Mouse (Mus musculus) ES-E14 (cell line): ENCODE measurements around the gene Stard3. TPM values are rescaled to one million over a fixed set of nuclear protein-coding genes. Genes with fewer than 3 reads are reported as not detected.

Experiments used
- DNase-seq: peaks from one replicate; pipeline ENCODE4 v3.0.0-alpha.2; 2013; ENCODE audit warnings: low read depth, low spot score
- H3K27ac ChIP-seq: 2 replicates; pipeline ENCODE4 v1.5.1; 2012; ENCODE audit warnings: low read depth, mild to moderate bottlenecking, low read length, moderate library complexity, mixed read lengths; ENCODE audit not compliant: poor library complexity, insufficient read depth, severe bottlenecking
- H3K36me3 ChIP-seq: 2 replicates; pipeline ENCODE4 v1.6.1; 2012; ENCODE audit warnings: mild to moderate bottlenecking, low read length, moderate library complexity, mixed read lengths; ENCODE audit not compliant: control insufficient read depth, poor library complexity, insufficient read depth, severe bottlenecking
- H3K4me1 ChIP-seq, 2 experiments: fragments of 150-350 bp in 1 of 2; sonication (generic) in 1 of 2; 2 replicates each; pipeline ENCODE4 v1.6.1; 2012; ENCODE audit warnings: low read length in 2 of 2, mild to moderate bottlenecking in 1 of 2, mixed read lengths in 1 of 2; ENCODE audit not compliant: control insufficient read depth in 2 of 2, insufficient read depth in 2 of 2, poor library complexity in 1 of 2
- H3K4me3 ChIP-seq, 2 experiments: fragments of 150-350 bp in 1 of 2; sonication (generic) in 1 of 2; 2 replicates each; pipeline ENCODE4 v1.5.1; 2012; ENCODE audit warnings: low read length in 2 of 2, low read depth in 1 of 2, mild to moderate bottlenecking in 1 of 2, mixed read lengths in 1 of 2; ENCODE audit not compliant: insufficient read depth in 1 of 2, poor library complexity in 1 of 2, severe bottlenecking in 1 of 2
- H3K9ac ChIP-seq: 2 replicates; pipeline ENCODE4 v1.6.1; 2012; ENCODE audit warnings: low read depth, mild to moderate bottlenecking, low read length, mixed read lengths; ENCODE audit not compliant: poor library complexity, insufficient read depth, severe bottlenecking
- H3K9me3 ChIP-seq: fragments of 150-350 bp; sonication (generic); 2 replicates; pipeline ENCODE4 v1.6.1; 2012; ENCODE audit warnings: low read depth, mild to moderate bottlenecking, low read length; ENCODE audit not compliant: control insufficient read depth, insufficient read depth
- CHD2 ChIP-seq: IDR thresholded peaks from 2 replicates; pipeline ENCODE4 v1.6.1; 2014; ENCODE audit warnings: mild to moderate bottlenecking, low read depth, low read length, inconsistent platforms
- HCFC1 ChIP-seq: IDR thresholded peaks from 2 replicates; pipeline ENCODE4 v1.6.1; 2012; ENCODE audit warnings: low read length, inconsistent platforms, borderline replicate concordance; ENCODE audit not compliant: insufficient read depth
- MAFK ChIP-seq: IDR thresholded peaks from 2 replicates; pipeline ENCODE4 v1.6.1; 2014; ENCODE audit warnings: mild to moderate bottlenecking, low read depth, low read length, inconsistent platforms; ENCODE audit not compliant: insufficient read depth
- ZC3H11A ChIP-seq: IDR thresholded peaks from 2 replicates; pipeline ENCODE4 v1.6.1; 2012; ENCODE audit warnings: low read depth, mild to moderate bottlenecking, inconsistent platforms, low read length, borderline replicate concordance
- ZNF384 ChIP-seq: IDR thresholded peaks from 2 replicates; pipeline ENCODE4 v1.6.1; 2012; ENCODE audit warnings: low read depth, low read length, inconsistent platforms
- in situ Hi-C, 2 experiments: fragments of 600-800 bp; cut with MboI; formaldehyde crosslinking; loops; one replicate each; pipeline ENCODE4 v1.15.1; 2025; ENCODE audit warnings: low sequenced_read_pairs in 2 of 2, inconsistent platforms in 1 of 2; ENCODE audit not compliant: unreplicated experiment in 2 of 2
- total RNA-seq: library from RNA; depleted of rRNA; stranded (reverse); fragments of 300-350 nt; gene quantifications from 2 replicates; pipeline ENCODE4 v1.2.3, GENCODE M21; 2012

Stard3 gene
- total RNA-seq, 1 experiment: 40.2 TPM

- Histone ChIP-seq H3K36me3 (peaks cover 14% of the 10 kb centered on the region; the same call in 1 of the 2 replicates), H3K9ac (no peak within 1 kb of the TSS), H3K4me1 (peaks cover 0 to 8% of the 10 kb centered on the region in 2 experiments; a peak in 1 of 4 replicates), H3K27ac (no peak within 1 kb of the TSS), H3K4me3 (peak within 1 kb of the TSS; percentile 33 to 35; a peak in 2 of 4 replicates), H3K9me3 (no peaks in the 10 kb centered on the region)
- TF ChIP-seq ZNF384 (no peak), CHD2 (no peak), HCFC1 (no peak), ZC3H11A (no peak), MAFK (no peak)
- in situ Hi-C loops: no loop called here
- DNase-seq: no peak
These were observed 25.3 kb downstream of the Stard3 start, which contains the start of gene Tcap for GRCm38 (mm10) chr11:98383261-98384030. Gene Tcap, plus strand, starts transcription at chr11:98383811.

GRCm38 (mm10) chr11:98384216-98384615 lies 26.0 kb downstream of the Stard3 start:
- no peaks in the 10 kb centered on the region for H3K9me3 ChIP-seq
- peak overlapping the region; percentile 33 to 35; a peak in 2 of 4 replicates for H3K4me3 ChIP-seq
- no peak for DNase-seq
- H3K27ac ChIP-seq: no peak overlapping the region
- in situ Hi-C loops: no loop called here
- peaks cover 0 to 10% of the 10 kb centered on the region in 2 experiments; a peak in 1 of 4 replicates for H3K4me1 ChIP-seq
- peaks cover 6% of the 10 kb centered on the region; the same call in 1 of the 2 replicates for H3K36me3 ChIP-seq
- no peak overlapping the region for H3K9ac ChIP-seq
- TF ChIP-seq CHD2: no peak
- TF ChIP-seq ZNF384: no peak
- no peak for TF ChIP-seq MAFK
- no peak for TF ChIP-seq HCFC1
- TF ChIP-seq ZC3H11A: no peak

GRCm38 (mm10) chr11:98384721-98385637 lies 26.8 kb downstream of the Stard3 start:
- no peak for DNase-seq
- no peak for TF ChIP-seq ZNF384
- TF ChIP-seq CHD2: no peak
- no peak for TF ChIP-seq MAFK
- no peak for TF ChIP-seq ZC3H11A
- TF ChIP-seq HCFC1: no peak
- peak overlapping the region in 1 of 2 experiments; percentile 35; a peak in 1 of 4 replicates for H3K4me3 ChIP-seq
- H3K9me3 ChIP-seq: no peaks in the 10 kb centered on the region
- H3K36me3 ChIP-seq: peaks cover under 1% of the 10 kb centered on the region; the same call in 1 of the 2 replicates
- no peak overlapping the region for H3K27ac ChIP-seq
- in situ Hi-C loops: no loop called here
- H3K9ac ChIP-seq: no peak overlapping the region
- peaks cover 0 to 13% of the 10 kb centered on the region in 2 experiments; a peak in 1 of 4 replicates for H3K4me1 ChIP-seq

- Histone ChIP-seq H3K9me3 (no peaks in the 10 kb centered on the region), H3K4me1 (peaks cover 0 to 15% of the 10 kb centered on the region in 2 experiments; a peak in 1 of 4 replicates), H3K27ac (no peak within 1 kb of the TSS), H3K4me3 (peak within 1 kb of the TSS in 1 of 2 experiments; percentile 33; a peak in 1 of 4 replicates), H3K9ac (0 out of 2 replicates have a peak within 1 kb of the TSS, but pooled peaks have one; percentile 13), H3K36me3 (no peaks in the 10 kb centered on the region)
- in situ Hi-C loops: no loop called here
- TF ChIP-seq ZC3H11A: no peak
- TF ChIP-seq CHD2: no peak
- TF ChIP-seq ZNF384: no peak
- no peak for TF ChIP-seq MAFK
- DNase-seq: no peak
These were observed 27.7 kb downstream of the Stard3 start, which contains the start of gene Pnmt for GRCm38 (mm10) chr11:98385638-98386585. Gene Pnmt, plus strand, starts transcription at chr11:98386450.
